Mouse (Mus musculus): ENCODE measurements around the gene Scrg1. TPM values are rescaled to one million over a fixed set of nuclear protein-coding genes. Genes with fewer than 3 reads are reported as not detected.

Gene Scrg1
- total and polyA plus RNA-seq, 3 experiments: not detected

DNA sequence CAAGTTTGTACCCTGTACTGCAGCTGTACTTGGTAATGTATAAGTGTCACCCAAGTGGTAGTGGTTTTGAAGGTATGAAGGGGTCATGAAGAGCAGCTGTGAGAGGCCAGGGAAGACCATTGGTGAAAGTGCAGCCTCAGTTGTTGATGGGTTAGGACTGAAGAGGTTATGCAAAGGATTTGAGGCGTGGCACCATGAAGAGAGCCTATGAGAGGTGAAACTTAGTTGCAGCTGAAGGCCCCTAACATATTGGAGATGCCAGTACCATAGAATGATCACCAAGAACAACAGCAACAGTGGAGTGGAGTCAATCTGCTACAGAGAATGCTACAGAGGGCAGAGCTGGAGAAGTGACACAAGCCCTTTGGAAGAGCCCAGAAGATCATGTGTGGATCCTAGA lies 33.6 kb downstream of the Scrg1 start:
- H3K4me1 ChIP-seq (ENCODE audit: control insufficient read depth in 1 of 2, insufficient read depth in 2 of 2): peaks cover 3 to 26% of the 10 kb centered on the region in 2 experiments; a peak in 2 of 4 replicates
- H3K27me3 ChIP-seq (replicated peaks): no peaks in the 10 kb centered on the region
- peaks cover 0 to 9% of the 10 kb centered on the region in 2 experiments for H3K36me3 ChIP-seq (replicated peaks in 1 of 2; ENCODE audit: control insufficient read depth in 1 of 2, insufficient read depth in 1 of 2, low read length in 1 of 2)
- no peak overlapping the region for H3K4me3 ChIP-seq (replicated peaks in 1 of 3; ENCODE audit: low read depth in 2 of 3, low read length in 2 of 3, poor library complexity in 1 of 3)
- H3K79me2 ChIP-seq (replicated peaks; ENCODE audit: control insufficient read depth, extremely low read depth, insufficient read depth, poor library complexity, severe bottlenecking): peaks cover 10% of the 10 kb centered on the region
- no peak overlapping the region for H3K9ac ChIP-seq (ENCODE audit: insufficient read depth, low read depth)
- no peak for DNase-seq (ENCODE audit: extremely low read depth)
- H3K27ac ChIP-seq (ENCODE audit: insufficient read depth, low read depth): no peak overlapping the region
- H3K9me3 ChIP-seq (replicated peaks; ENCODE audit: low read length): no peaks in the 10 kb centered on the region
- TF ChIP-seq PAX5 (IDR thresholded peaks at IDR 0.05; ENCODE audit: low read length) (no peak), SMC3 (IDR thresholded peaks at IDR 0.05; ENCODE audit: low read depth, low read length) (no peak), NELFE (IDR thresholded peaks at IDR 0.05; ENCODE audit: low read depth, low read length) (no peak), MYC (IDR thresholded peaks at IDR 0.05; ENCODE audit: low read depth, low read length) (no peak), CTCF (conservative IDR thresholded peaks at IDR 0.05 in 1 of 2, IDR thresholded peaks at IDR 0.05 in 1 of 2; ENCODE audit: low read depth in 2 of 2, low read length in 2 of 2) (no peak), ZKSCAN1 (IDR thresholded peaks at IDR 0.05; ENCODE audit: borderline replicate concordance, low read depth, low read length) (no peak), CHD2 (IDR thresholded peaks at IDR 0.05; ENCODE audit: low read length) (no peak), KAT2A (IDR thresholded peaks at IDR 0.05; ENCODE audit: insufficient replicate concordance, low read length) (no peak), EP300 (IDR thresholded peaks at IDR 0.05; ENCODE audit: low read length) (no peak), ZMIZ1 (IDR thresholded peaks at IDR 0.05; ENCODE audit: low read depth, low read length) (no peak), MEF2A (IDR thresholded peaks at IDR 0.05; ENCODE audit: borderline replicate concordance, low read depth, low read length) (no peak), USF2 (conservative IDR thresholded peaks at IDR 0.05; ENCODE audit: low read depth, low read length) (no peak), CHD1 (IDR thresholded peaks at IDR 0.05; ENCODE audit: low read depth, low read length) (no peak), NRF1 (IDR thresholded peaks at IDR 0.05; ENCODE audit: low read depth, low read length) (no peak), ETS1 (conservative IDR thresholded peaks at IDR 0.05; ENCODE audit: low read depth, low read length) (no peak), RAD21 (IDR thresholded peaks at IDR 0.05; ENCODE audit: low read depth, low read length) (no peak), ELF1 (IDR thresholded peaks at IDR 0.05; ENCODE audit: low read depth, low read length) (no peak), BHLHE40 (IDR thresholded peaks at IDR 0.05; ENCODE audit: low read depth, low read length) (no peak), MXI1 (IDR thresholded peaks at IDR 0.05; ENCODE audit: low read depth, low read length) (no peak)
- H3K4me2 ChIP-seq (ENCODE audit: insufficient read depth, low read depth, poor library complexity, severe bottlenecking): no peak overlapping the region
- dilution Hi-C loops (cut with MboI; ENCODE audit: extremely low pct_ligation_motif_present, extremely low pct_unique_long_range_greater_than_20kb, low sequenced_read_pairs): no loop called here
- in situ Hi-C loops (cut with MboI; ENCODE audit: low pct_ligation_motif_present, low pct_unique_long_range_greater_than_20kb, low sequenced_read_pairs): no loop called here

DNA sequence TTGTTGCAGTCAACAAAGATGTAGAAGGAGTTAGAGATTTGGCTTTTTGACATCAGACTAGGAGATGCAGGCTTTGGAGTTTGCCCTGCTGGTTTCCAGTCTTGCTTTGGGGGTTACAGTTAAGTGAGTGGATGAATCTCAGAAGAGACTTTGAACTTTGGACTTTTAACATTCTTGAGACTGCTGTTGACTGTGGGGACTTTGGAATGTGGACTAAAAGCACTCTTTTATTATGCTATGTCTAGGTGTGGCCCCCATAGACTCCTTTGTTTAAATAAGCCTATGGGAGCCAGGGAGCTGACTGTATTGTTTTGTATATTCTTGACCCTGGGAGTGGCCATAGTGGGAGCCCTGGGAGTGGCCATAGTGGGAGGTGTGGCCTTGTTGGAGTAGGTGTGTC lies 34.2 kb downstream of the Scrg1 start:
- dilution Hi-C loops (cut with MboI; ENCODE audit: extremely low pct_ligation_motif_present, extremely low pct_unique_long_range_greater_than_20kb, low sequenced_read_pairs) (no loop called here), in situ Hi-C loops (cut with MboI; ENCODE audit: low pct_ligation_motif_present, low pct_unique_long_range_greater_than_20kb, low sequenced_read_pairs) (no loop called here)
- Histone ChIP-seq H3K4me1 (ENCODE audit: control insufficient read depth in 1 of 2, insufficient read depth in 2 of 2) (peaks cover 3 to 27% of the 10 kb centered on the region in 2 experiments; a peak in 2 of 4 replicates), H3K4me3 (replicated peaks in 1 of 3; ENCODE audit: low read depth in 2 of 3, low read length in 2 of 3, poor library complexity in 1 of 3) (no peak overlapping the region), H3K9me3 (replicated peaks; ENCODE audit: low read length) (no peaks in the 10 kb centered on the region), H3K27me3 (replicated peaks) (no peaks in the 10 kb centered on the region), H3K4me2 (ENCODE audit: insufficient read depth, low read depth, poor library complexity, severe bottlenecking) (no peak overlapping the region), H3K27ac (ENCODE audit: insufficient read depth, low read depth) (no peak overlapping the region), H3K9ac (ENCODE audit: insufficient read depth, low read depth) (no peak overlapping the region), H3K79me2 (replicated peaks; ENCODE audit: control insufficient read depth, extremely low read depth, insufficient read depth, poor library complexity, severe bottlenecking) (peaks cover 10% of the 10 kb centered on the region), H3K36me3 (replicated peaks in 1 of 2; ENCODE audit: control insufficient read depth in 1 of 2, insufficient read depth in 1 of 2, low read length in 1 of 2) (peaks cover 0 to 13% of the 10 kb centered on the region in 2 experiments)
- no peak for TF ChIP-seq NRF1 (IDR thresholded peaks at IDR 0.05; ENCODE audit: low read depth, low read length)
- TF ChIP-seq MEF2A (IDR thresholded peaks at IDR 0.05; ENCODE audit: borderline replicate concordance, low read depth, low read length): no peak
- DNase-seq (ENCODE audit: extremely low read depth): no peak
